Mouse (Mus musculus) lung, embryonic 14.5 days (tissue): Measurements from ENCODE around the gene Lnpep. TPM values are rescaled to one million over a fixed set of nuclear protein-coding genes. Genes with fewer than 3 reads are reported as not detected.

Experiments
- ATAC-seq: fragments of 200-750 bp; cut with Nextera tagmentation; 2 replicates; pipeline ENCODE4 v1.8.0; 2017; ENCODE audit warnings: mild to moderate bottlenecking, moderate TSS enrichment, moderate library complexity; ENCODE audit not compliant: insufficient read depth
- DNase-seq: peaks from one replicate; pipeline ENCODE4 v3.0.0-alpha.2; 2015
- H3K27ac ChIP-seq: fragments of 300-500 bp; sonication (generic); 2 replicates; pipeline ENCODE4 v1.5.1; 2014; ENCODE audit warnings: low read depth, mild to moderate bottlenecking, moderate library complexity
- H3K27me3 ChIP-seq: fragments of 300-500 bp; sonication (generic); 2 replicates; pipeline ENCODE4 v1.6.1; 2014; ENCODE audit warnings: low read length, control low read depth; ENCODE audit not compliant: insufficient read depth
- H3K36me3 ChIP-seq: fragments of 300-500 bp; sonication (generic); 2 replicates; pipeline ENCODE4 v1.6.1; 2014; ENCODE audit warnings: control low read depth; ENCODE audit not compliant: insufficient read depth
- H3K4me1 ChIP-seq: fragments of 300-500 bp; sonication (generic); 2 replicates; pipeline ENCODE4 v1.6.1; 2014; ENCODE audit warnings: antibody characterized with exemption, control low read depth; ENCODE audit not compliant: insufficient read depth
- H3K4me2 ChIP-seq: fragments of 300-500 bp; sonication (generic); 2 replicates; pipeline ENCODE4 v1.6.1; 2014; ENCODE audit warnings: mild to moderate bottlenecking
- H3K4me3 ChIP-seq: fragments of 300-500 bp; sonication (generic); 2 replicates; pipeline ENCODE4 v1.5.1; 2014; ENCODE audit warnings: low read depth, low read length
- H3K9ac ChIP-seq: fragments of 300-500 bp; sonication (generic); 2 replicates; pipeline ENCODE4 v1.6.1; 2014
- H3K9me3 ChIP-seq: fragments of 300-500 bp; sonication (generic); 2 replicates; pipeline ENCODE4 v1.6.1; 2016; ENCODE audit warnings: low read depth, low read length, control low read depth
- CTCF ChIP-seq: IDR thresholded peaks from 2 replicates; pipeline ENCODE4 v1.5.1; 2016; ENCODE audit warnings: antibody characterized with exemption, low read depth
- WGBS: fragments of 180-500 bp; shearing (Covaris S2); extraction: QIAGEN DNeasy Blood & Tissue Kit; methylation state at CpG from one replicate; pipeline ENCODE4 v1.1.7; 2014; 5-methylcytosine and 5-hydroxymethylcytosine counted together
- polyA plus RNA-seq: library from polyadenylated mRNA; unstranded; fragments of >200 nt; fragmentation: Nextera tagmentation; extraction: Ambion mirVana; gene quantifications from 2 replicates; pipeline ENCODE4 v1.2.1, GENCODE M21; 2014

Lnpep gene
- polyA plus RNA-seq, 1 experiment from 2014 or later: 8.4 TPM

- TF ChIP-seq CTCF: no peak
- no peaks in the 10 kb centered on the region for H3K27me3 ChIP-seq
- H3K4me1 ChIP-seq: no peaks in the 10 kb centered on the region
- no peak for ATAC-seq
- H3K36me3 ChIP-seq: no peaks in the 10 kb centered on the region
- no peaks in the 10 kb centered on the region for H3K9me3 ChIP-seq
- no peak overlapping the region for H3K9ac ChIP-seq
- DNase-seq: peak; percentile 9
- WGBS: 75% methylated on average over 1 of the region's 1 CpGs
- no peak overlapping the region for H3K27ac ChIP-seq
- H3K4me2 ChIP-seq: no peak overlapping the region
- no peak overlapping the region for H3K4me3 ChIP-seq
Observed at GRCm38 (mm10) chr17:17592926-17593325, 31.9 kb downstream of the Lnpep start.

- H3K9me3 ChIP-seq: no peaks in the 10 kb centered on the region
- no peak overlapping the region for H3K27ac ChIP-seq
- H3K4me3 ChIP-seq: no peak overlapping the region
- DNase-seq (no peak), ATAC-seq (no peak)
- no peak overlapping the region for H3K4me2 ChIP-seq
- no peak overlapping the region for H3K9ac ChIP-seq
- no peaks in the 10 kb centered on the region for H3K27me3 ChIP-seq
- no peak for TF ChIP-seq CTCF
- no peaks in the 10 kb centered on the region for H3K36me3 ChIP-seq
- no peaks in the 10 kb centered on the region for H3K4me1 ChIP-seq
- 76% methylated on average over 7 of the region's 7 CpGs for WGBS
Observed at GRCm38 (mm10) chr17:17587333-17588047, 37.4 kb downstream of the Lnpep start.

GRCm38 (mm10) chr17:17585115-17585514 lies 39.7 kb downstream of the Lnpep start:
- TF ChIP-seq CTCF: no peak
- 89% methylated on average over 4 of the region's 4 CpGs for WGBS

GRCm38 (mm10) chr17:17583896-17584295 lies 41.0 kb downstream of the Lnpep start:
- no peaks in the 10 kb centered on the region for H3K9me3 ChIP-seq
- TF ChIP-seq CTCF: no peak
- H3K36me3 ChIP-seq: peaks cover 2% of the 10 kb centered on the region; the same call in 1 of the 2 replicates
- no peak overlapping the region for H3K4me2 ChIP-seq
- H3K4me3 ChIP-seq: no peak overlapping the region
- no peaks in the 10 kb centered on the region for H3K27me3 ChIP-seq
- 40% methylated on average over 2 of the region's 2 CpGs for WGBS
- H3K27ac ChIP-seq: no peak overlapping the region
- no peaks in the 10 kb centered on the region for H3K4me1 ChIP-seq
- H3K9ac ChIP-seq: no peak overlapping the region
- DNase-seq: no peak
- no peak for ATAC-seq

More at GRCm38 (mm10) chr17:17585115-17585514, 39.7 kb downstream of the Lnpep start:
- no peaks in the 10 kb centered on the region for H3K9me3 ChIP-seq
- no peaks in the 10 kb centered on the region for H3K36me3 ChIP-seq
- no peak overlapping the region for H3K4me2 ChIP-seq
- no peaks in the 10 kb centered on the region for H3K4me1 ChIP-seq
- no peak overlapping the region for H3K4me3 ChIP-seq
- H3K9ac ChIP-seq: no peak overlapping the region
- no peaks in the 10 kb centered on the region for H3K27me3 ChIP-seq
- no peak for DNase-seq
- ATAC-seq: no peak
- no peak overlapping the region for H3K27ac ChIP-seq

- 82% methylated on average over 3 of the region's 3 CpGs for WGBS
- no peak for DNase-seq
- Histone ChIP-seq H3K36me3 (peaks cover 8% of the 10 kb centered on the region; the same call in 1 of the 2 replicates), H3K27me3 (no peaks in the 10 kb centered on the region), H3K9me3 (no peaks in the 10 kb centered on the region), H3K4me2 (no peak overlapping the region), H3K9ac (no peak overlapping the region), H3K4me1 (no peaks in the 10 kb centered on the region), H3K27ac (no peak overlapping the region), H3K4me3 (no peak overlapping the region)
- no peak for ATAC-seq
- no peak for TF ChIP-seq CTCF
Observed at GRCm38 (mm10) chr17:17581234-17581633, 43.6 kb downstream of the Lnpep start.

GRCm38 (mm10) chr17:17576399-17576798 lies 48.5 kb downstream of the Lnpep start:
- H3K4me1 ChIP-seq: no peaks in the 10 kb centered on the region
- H3K27ac ChIP-seq: no peak overlapping the region
- H3K9me3 ChIP-seq: no peaks in the 10 kb centered on the region
- no peak overlapping the region for H3K4me2 ChIP-seq
- H3K4me3 ChIP-seq: no peak overlapping the region
- TF ChIP-seq CTCF: no peak
- WGBS: 94% methylated on average over 9 of the region's 9 CpGs
- H3K9ac ChIP-seq: no peak overlapping the region
- H3K36me3 ChIP-seq: peaks cover 26% of the 10 kb centered on the region; the same call in 1 of the 2 replicates
- ATAC-seq (no peak), DNase-seq (no peak)
- no peaks in the 10 kb centered on the region for H3K27me3 ChIP-seq

GRCm38 (mm10) chr17:17567071-17567470 lies 57.8 kb downstream of the Lnpep start:
- H3K4me1 ChIP-seq: no peaks in the 10 kb centered on the region
- no peaks in the 10 kb centered on the region for H3K27me3 ChIP-seq
- peak; percentile 55 for TF ChIP-seq CTCF
- no peak; the same call in 1 of the 2 replicates for ATAC-seq
- no peak overlapping the region for H3K4me2 ChIP-seq
- H3K4me3 ChIP-seq: no peak overlapping the region
- WGBS: 47% methylated on average over 3 of the region's 3 CpGs
- peak; percentile 86 for DNase-seq
- H3K36me3 ChIP-seq: peaks cover 24% of the 10 kb centered on the region
- H3K27ac ChIP-seq: no peak overlapping the region
- no peaks in the 10 kb centered on the region for H3K9me3 ChIP-seq
- no peak overlapping the region for H3K9ac ChIP-seq
